Mouse (Mus musculus) gastrocnemius, adult 8-10 months (tissue): Measurements from ENCODE around the gene Snd1. TPM values are rescaled to one million over a fixed set of nuclear protein-coding genes. Genes with fewer than 3 reads are reported as not detected.
"Not testable (repeated sequence)": the region's sequence is repeated elsewhere in the genome, so short reads cannot be mapped to it uniquely, and the experiment has no call there.

Source experiments
- DNase-seq, 2 experiments: peaks; one replicate each; pipeline ENCODE4 v3.0.0; 2022; ENCODE audit warnings: low spot score in 2 of 2
- total RNA-seq, 4 experiments: library from RNA; stranded (reverse); gene quantifications; 2 replicates each; pipeline ENCODE4 v1.2.4; 2022

Gene Snd1
- total RNA-seq, 4 experiments from 2014 or later = 42.6 to 54.4 (median 50.1) TPM

- DNase-seq = no peak
These were observed 7.9 kb downstream of the Snd1 start for GRCm38 (mm10) chr6:28482711-28483315.

- DNase-seq = no peak
These were observed 11.1 kb downstream of the Snd1 start for GRCm38 (mm10) chr6:28486008-28486407.

- no peak for DNase-seq
These were observed 11.5 kb downstream of the Snd1 start for GRCm38 (mm10) chr6:28486471-28486870.

DNA sequence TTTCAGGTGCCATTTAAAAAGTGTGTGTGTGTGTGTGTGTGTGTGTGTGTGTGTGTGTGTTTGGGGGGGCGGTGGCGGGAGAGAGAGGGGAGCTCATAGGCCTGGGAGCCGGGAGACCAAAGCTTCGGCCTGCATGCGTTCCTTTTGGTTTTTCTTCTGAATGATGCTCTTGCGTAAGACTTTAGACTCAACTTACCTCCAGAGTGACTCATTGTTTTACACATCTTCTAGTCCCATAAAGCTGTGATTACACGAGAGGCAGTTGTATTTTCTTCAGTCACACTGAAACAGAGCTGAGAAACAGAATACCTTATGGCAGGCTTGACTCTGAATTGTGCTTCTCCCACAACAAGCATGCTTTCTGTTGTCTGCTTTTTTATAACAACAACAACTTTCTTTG is 12.0 kb downstream of the Snd1 start:
- DNase-seq = no peak

DNA sequence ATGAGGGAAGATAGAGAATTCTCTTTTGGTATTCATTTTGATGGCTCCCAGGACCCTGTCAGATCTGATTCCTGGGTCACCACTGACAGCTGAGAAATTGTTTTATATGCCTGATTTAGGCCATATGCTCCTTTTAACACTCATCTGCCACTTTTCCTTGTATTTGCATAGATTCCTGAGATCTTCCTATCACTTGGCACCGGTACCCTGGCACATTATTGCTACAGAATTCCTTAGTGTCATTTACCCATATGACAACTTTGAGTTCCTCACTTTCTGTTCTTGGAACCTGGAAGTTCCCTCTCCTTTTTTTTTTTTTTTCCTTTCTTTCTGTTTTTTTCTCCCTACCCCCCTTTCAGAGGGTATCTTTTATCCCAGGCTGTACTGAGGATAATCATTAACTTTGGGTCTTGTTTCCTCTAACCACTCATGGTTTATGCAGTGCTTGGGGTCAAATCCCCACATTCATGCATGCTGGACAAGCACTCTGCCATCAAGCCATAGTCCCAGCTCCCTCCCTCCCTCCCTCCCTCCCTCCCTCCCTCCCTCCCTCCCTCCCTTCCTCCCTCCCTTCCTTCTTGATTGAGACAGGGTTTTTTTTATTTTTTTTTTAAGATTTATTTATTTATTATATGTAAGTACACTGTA is 13.4 kb downstream of the Snd1 start:
- no peak for DNase-seq

DNA sequence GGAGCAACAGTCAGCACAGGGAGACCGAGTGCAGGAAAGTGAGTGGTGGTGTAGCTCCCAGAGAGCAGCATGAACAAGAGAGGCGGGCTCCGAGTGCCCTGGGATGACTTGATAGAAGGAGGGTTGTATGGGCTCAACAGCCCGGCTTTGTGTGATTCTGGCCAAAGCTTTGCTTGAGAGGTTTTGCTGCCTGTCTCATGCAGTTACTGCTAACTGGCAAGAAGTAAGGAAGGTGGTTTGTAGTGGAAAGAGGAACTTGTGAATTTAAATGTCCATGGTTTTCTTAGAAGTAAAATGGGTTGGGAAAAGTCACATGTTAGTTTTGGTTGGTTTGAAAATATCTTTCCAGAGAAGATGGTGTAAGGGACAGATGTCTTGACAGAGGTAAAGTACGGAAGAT is 15.7 kb downstream of the Snd1 start:
- DNase-seq = no peak

DNA sequence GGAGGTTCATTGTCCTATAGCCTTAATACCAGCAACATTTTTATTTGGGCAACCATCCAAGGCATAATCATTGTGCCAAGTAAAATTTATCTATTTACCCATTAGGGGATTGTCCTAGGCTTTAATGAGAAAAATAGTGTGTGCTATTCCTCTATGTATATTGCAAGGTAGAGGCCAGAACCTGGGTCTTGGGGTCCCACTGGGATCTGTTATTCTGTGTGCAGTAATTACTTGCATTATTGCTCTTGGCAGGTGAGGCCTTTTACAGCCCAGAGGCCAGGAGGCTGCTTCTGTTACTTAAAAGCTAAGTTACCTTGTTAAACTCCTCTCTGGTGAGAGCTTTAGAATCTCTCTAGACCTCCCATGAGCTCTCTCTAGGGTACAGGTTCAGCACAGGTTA is 16.3 kb downstream of the Snd1 start:
- no peak for DNase-seq

- DNase-seq = no peak
These were observed 22.9 kb downstream of the Snd1 start for GRCm38 (mm10) chr6:28497837-28498236.

GRCm38 (mm10) chr6:28502576-28502975 is 27.6 kb downstream of the Snd1 start:
- no peak for DNase-seq

DNA sequence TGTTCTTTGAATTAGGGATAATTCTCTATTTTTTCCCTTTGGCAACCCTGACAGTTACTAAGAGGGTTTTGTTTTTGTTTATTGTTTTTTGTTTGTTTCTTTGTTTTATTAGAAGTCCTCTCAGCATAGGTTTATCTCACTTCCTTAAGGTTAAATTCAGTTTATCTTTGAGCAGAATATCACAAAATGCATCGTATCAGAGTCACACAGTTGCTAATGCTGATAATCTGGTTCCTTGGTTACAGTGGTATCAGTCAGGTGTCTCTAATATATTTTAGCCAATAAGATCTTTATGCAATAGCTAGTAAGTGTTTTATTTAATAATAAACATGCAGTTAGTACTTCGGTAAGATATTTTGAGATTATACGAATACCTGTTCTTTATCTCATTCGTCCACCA is 28.2 kb downstream of the Snd1 start:
- DNase-seq = no peak

DNA sequence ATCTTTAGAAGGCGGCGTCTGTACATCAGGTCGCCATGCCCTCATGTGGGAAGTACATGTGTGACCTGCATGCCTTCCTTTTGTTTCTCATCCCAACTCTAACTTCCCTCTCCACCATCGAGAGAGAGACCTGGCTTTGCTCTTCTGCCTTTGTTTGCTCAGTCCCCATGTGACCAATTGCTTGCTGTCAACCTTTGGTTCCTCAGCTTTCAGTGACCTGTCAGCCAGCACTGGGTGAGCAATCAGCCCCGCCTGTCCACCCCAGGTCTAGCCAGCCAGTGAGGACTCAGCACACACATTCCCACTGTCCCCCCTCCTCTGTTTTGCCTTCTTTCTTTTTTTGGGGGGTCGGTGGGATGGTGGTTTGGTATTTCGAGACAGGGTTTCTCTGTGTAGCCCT is 29.7 kb downstream of the Snd1 start:
- DNase-seq = no peak

GRCm38 (mm10) chr6:28507759-28508158 is 32.8 kb downstream of the Snd1 start:
- no peak for DNase-seq

DNA sequence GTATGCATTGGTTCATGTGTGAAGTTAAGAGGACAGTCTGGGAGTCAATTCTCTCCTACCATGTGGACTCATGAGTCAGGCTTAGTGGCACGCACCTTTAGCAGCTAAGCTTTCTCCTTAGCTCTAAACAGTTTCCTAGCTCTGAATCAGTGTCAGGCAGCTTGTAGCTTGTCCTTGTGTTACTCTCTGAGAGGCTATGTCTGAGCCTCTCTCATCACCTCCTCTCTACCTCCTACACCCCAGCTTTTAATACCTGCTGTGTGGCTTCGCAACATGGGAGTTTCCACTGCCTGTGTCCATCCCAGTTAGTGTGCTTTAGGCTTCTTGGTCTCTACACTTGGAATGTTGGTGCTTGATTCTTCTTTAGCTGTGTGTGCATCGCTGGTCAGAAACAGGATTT is 39.3 kb downstream of the Snd1 start:
- no peak for DNase-seq

DNA sequence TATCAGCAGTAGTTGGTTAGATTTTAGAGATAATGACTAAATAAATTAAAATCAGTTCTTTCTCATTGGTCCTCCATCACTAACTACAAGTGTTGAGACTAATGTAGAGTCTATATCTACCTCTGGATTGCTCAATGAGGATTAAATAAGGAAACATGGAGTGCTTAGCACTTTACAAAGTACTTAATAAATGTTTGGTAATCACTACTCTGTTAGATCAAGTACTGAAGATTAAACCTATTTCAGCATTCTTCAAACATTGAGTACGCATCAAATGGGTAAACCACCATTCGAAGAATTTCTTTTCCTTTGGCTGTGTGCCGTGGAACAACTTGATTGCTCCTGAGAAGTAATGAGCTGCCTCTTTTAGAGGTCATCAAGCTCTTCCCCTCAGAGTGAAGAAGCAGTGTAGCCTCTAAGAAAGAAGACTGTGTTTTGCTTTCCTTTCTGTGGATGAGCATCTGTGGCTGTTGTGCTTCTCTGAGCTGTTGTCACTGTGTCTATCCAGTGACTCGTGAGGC is 40.0 kb downstream of the Snd1 start:
- no peak for DNase-seq

DNA sequence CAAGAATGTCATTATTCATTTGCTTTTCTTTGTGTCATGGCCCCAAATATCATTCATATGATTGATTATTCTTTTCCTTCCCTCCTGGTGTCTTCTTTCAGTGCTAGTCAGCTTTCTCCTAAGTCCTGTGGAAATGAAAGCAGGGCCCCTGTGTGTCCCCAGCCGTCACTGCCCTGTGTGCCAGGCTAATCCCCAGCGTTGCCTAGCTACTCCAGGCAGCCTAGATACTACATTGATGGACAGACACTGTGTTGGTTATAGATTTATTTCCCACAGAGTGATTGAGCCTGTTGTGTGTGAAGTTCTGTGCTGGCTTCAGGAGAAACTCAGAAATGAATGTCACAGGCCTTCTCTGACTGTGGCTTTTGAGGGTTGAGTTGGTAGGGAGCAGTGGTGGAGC is 41.7 kb downstream of the Snd1 start:
- no peak for DNase-seq

GRCm38 (mm10) chr6:28517050-28517449 is 42.1 kb downstream of the Snd1 start:
- no peak for DNase-seq

DNA sequence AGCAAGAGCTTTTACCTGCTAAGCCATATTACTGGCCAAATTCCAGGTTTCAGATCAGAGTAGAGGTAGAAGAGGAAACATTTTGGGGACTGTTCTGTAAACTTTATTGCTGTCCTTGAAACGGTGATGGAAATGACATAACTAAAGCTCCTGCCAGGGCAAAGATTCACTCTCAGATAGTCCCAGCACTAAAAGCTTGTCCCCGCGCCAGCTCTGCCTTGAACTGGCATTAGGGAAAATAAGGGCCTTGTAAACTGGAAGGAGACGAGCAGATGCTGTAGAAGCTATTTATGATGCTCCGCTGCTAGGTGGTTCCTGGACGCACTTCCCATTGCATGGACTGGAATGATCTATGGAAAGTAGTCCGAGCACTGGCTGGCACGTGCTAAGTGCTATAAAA is 44.5 kb downstream of the Snd1 start:
- no peak for DNase-seq

GRCm38 (mm10) chr6:28520787-28521186 is 45.8 kb downstream of the Snd1 start:
- DNase-seq = not testable (repeated sequence)

DNA sequence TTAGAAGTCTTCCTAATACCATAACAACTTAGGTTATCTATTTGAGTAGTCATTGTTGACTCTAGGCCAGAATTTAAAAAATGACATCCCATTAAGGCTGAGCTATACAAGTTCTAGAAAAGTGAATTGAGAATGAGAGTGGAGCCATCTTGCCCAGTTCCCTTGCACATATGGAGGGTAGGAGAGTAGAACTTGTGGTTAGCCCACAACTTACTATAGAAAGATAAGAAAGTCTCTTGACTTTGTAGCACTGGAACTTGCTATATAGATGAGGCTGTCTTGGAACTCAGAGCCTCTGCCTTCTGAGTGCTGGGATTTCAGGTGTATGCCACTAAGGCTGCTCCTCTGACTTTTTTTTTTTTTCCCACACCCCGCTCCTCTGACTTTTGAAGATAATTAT is 46.5 kb downstream of the Snd1 start:
- DNase-seq = no peak

DNA sequence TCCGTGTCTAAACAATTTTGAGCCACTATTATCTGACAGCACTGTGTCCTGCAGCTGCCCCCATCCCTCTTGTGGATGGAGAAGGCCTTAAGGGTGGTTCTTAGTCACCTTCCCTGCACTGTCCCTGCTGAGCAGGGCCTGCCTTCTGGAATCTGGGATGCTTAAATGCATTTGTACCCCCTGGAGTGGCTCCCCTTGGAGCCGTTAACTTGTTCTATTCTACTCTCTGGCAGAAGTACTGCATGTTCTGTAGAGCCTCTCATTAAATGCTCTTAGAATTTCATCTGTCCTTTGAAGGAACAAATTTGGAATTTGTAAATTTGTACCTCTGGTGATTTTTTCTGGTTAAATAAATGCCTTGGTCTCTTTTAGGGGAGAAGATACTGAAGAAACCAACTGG is 50.6 kb downstream of the Snd1 start:
- no peak for DNase-seq

DNA sequence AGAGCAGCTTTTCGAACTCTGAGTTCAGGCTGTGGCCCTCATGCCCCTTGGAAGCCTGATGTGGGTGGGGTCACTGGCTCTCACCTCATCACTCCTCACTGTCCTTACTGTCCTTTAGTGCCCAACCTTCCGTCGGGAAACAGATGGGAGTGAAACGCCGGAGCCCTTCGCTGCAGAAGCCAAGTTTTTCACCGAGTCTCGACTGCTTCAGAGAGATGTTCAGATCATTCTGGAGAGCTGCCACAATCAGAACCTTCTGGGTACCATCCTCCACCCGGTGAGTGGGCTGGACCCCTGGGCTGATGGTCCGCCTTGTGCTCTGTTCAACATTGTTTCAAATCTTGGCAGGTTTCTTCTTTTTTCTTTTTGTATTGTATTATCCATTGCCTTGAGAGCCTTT is 52.5 kb downstream of the Snd1 start:
- no peak for DNase-seq

- DNase-seq = no peak
These were observed 53.3 kb downstream of the Snd1 start for GRCm38 (mm10) chr6:28528208-28528607.

- DNase-seq = no peak
These were observed 61.5 kb downstream of the Snd1 start for GRCm38 (mm10) chr6:28536464-28536863.
